Mouse (Mus musculus) midbrain, postnatal 0 days (tissue): ENCODE data around the gene Serpinb1a. TPM values are rescaled to one million over a fixed set of nuclear protein-coding genes. Genes with fewer than 3 reads are reported as not detected.

Experiments used
- ATAC-seq: fragments of 200-750 bp; cut with Nextera tagmentation; 2 replicates; pipeline ENCODE4 v1.8.0; 2017; ENCODE audit warnings: moderate number of reproducible peaks, mild to moderate bottlenecking, moderate TSS enrichment, moderate library complexity; ENCODE audit not compliant: low FRiP score
- DNase-seq: peaks from one replicate; pipeline ENCODE4 v3.0.0-alpha.2; 2015; ENCODE audit warnings: low spot score
- H3K27ac ChIP-seq: fragments of 300-500 bp; sonication (generic); 2 replicates; pipeline ENCODE4 v1.5.1; 2014; ENCODE audit warnings: low read depth, mild to moderate bottlenecking, low read length, mixed read lengths
- H3K27me3 ChIP-seq: fragments of 300-500 bp; sonication (generic); 2 replicates; pipeline ENCODE4 v1.6.1; 2014; ENCODE audit warnings: low read length, control low read depth, mixed read lengths; ENCODE audit not compliant: insufficient read depth
- H3K36me3 ChIP-seq: fragments of 300-500 bp; sonication (generic); 2 replicates; pipeline ENCODE4 v1.6.1; 2014; ENCODE audit warnings: low read length, control low read depth, mixed read lengths; ENCODE audit not compliant: insufficient read depth
- H3K4me1 ChIP-seq: fragments of 300-500 bp; sonication (generic); 2 replicates; pipeline ENCODE4 v1.6.1; 2014; ENCODE audit warnings: mild to moderate bottlenecking, control low read depth, antibody characterized with exemption, low read length, mixed read lengths; ENCODE audit not compliant: insufficient read depth
- H3K4me2 ChIP-seq: fragments of 300-500 bp; sonication (generic); 2 replicates; pipeline ENCODE4 v1.6.1; 2014; ENCODE audit warnings: low read depth, mild to moderate bottlenecking, low read length, mixed read lengths; ENCODE audit not compliant: poor library complexity, severe bottlenecking
- H3K4me3 ChIP-seq: fragments of 300-500 bp; sonication (generic); 2 replicates; pipeline ENCODE4 v1.5.1; 2014; ENCODE audit warnings: low read depth, mild to moderate bottlenecking, low read length, moderate library complexity
- H3K9ac ChIP-seq: fragments of 300-500 bp; sonication (generic); replicated peaks from 2 replicates; pipeline ENCODE4 v1.6.1; 2014; ENCODE audit warnings: mild to moderate bottlenecking, low read length, moderate library complexity, mixed read lengths; ENCODE audit not compliant: poor library complexity, severe bottlenecking
- H3K9me3 ChIP-seq: fragments of 300-500 bp; sonication (generic); 2 replicates; pipeline ENCODE4 v1.6.1; 2016; ENCODE audit warnings: low read length, control low read depth
- CTCF ChIP-seq: IDR thresholded peaks from 2 replicates; pipeline ENCODE4 v1.5.1; 2016; ENCODE audit warnings: antibody characterized with exemption, mild to moderate bottlenecking
- WGBS: fragments of 180-500 bp; shearing (Covaris S2); extraction: QIAGEN DNeasy Blood & Tissue Kit; methylation state at CpG from one replicate; pipeline ENCODE4 v1.1.7; 2014; 5-methylcytosine and 5-hydroxymethylcytosine counted together
- polyA plus RNA-seq: library from polyadenylated mRNA; unstranded; fragments of >200 nt; fragmentation: Nextera tagmentation; extraction: Ambion mirVana; gene quantifications from 2 replicates; pipeline ENCODE4 v1.2.1, GENCODE M21; 2015
- total RNA-seq: library from RNA; depleted of rRNA; stranded (reverse); fragments of >200 nt; gene quantifications from 2 replicates; pipeline ENCODE4 v1.2.3, GENCODE M21; 2014

Gene Serpinb1a
- total and polyA plus RNA-seq, 2 experiments from 2014 or later: 2.0 to 4.9 TPM

- no peak for TF ChIP-seq CTCF
- no peaks in the 10 kb centered on the region for H3K4me1 ChIP-seq
- no peaks in the 10 kb centered on the region for H3K36me3 ChIP-seq
- H3K9me3 ChIP-seq: no peaks in the 10 kb centered on the region
- no peak overlapping the region for H3K27ac ChIP-seq
- no peak for DNase-seq
- H3K9ac ChIP-seq: no peak overlapping the region
- ATAC-seq: no peak
- H3K4me2 ChIP-seq: no peak overlapping the region
- H3K4me3 ChIP-seq: no peak overlapping the region
- no peaks in the 10 kb centered on the region for H3K27me3 ChIP-seq
These were observed 12.5 kb upstream of the Serpinb1a start for GRCm38 (mm10) chr13:32863456-32863855.

GRCm38 (mm10) chr13:32860821-32861220 is 9.8 kb upstream of the Serpinb1a start:
- DNase-seq (no peak), ATAC-seq (no peak)
- no peak overlapping the region for H3K9ac ChIP-seq
- no peak overlapping the region for H3K4me3 ChIP-seq
- no peak overlapping the region for H3K4me2 ChIP-seq
- H3K36me3 ChIP-seq: no peaks in the 10 kb centered on the region
- 93% methylated on average over 3 of the region's 3 CpGs for WGBS
- H3K27me3 ChIP-seq: no peaks in the 10 kb centered on the region
- H3K9me3 ChIP-seq: no peaks in the 10 kb centered on the region
- no peaks in the 10 kb centered on the region for H3K4me1 ChIP-seq
- no peak for TF ChIP-seq CTCF
- no peak overlapping the region for H3K27ac ChIP-seq

DNA sequence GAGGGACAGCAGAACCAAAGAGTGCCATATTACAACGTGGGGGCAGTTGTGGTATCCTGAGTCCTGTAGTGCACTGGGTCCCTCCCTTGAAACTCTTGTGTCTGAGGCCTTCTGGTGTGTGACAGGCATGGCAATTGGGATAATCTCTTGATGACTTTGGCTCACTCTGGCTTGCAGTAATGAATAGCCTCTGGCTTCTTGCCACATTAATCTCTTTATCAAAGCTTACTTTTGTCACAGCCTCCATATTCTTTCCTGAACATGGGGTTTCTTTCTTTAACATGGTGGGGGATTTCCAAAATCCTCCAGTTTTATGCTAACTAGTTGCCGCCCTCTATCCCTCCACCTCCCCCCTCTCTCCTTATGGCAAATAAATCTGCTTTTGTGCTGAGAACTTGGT is 2.1 kb upstream of the Serpinb1a start:
- ATAC-seq: peak; percentile 64; the same call in 1 of the 2 replicates
- Histone ChIP-seq H3K4me1 (no peaks in the 10 kb centered on the region), H3K9ac (no peak overlapping the region), H3K27ac (no peak overlapping the region), H3K9me3 (no peaks in the 10 kb centered on the region), H3K4me2 (no peak overlapping the region), H3K4me3 (no peak overlapping the region), H3K27me3 (peaks cover 4% of the 10 kb centered on the region; the same call in 1 of the 2 replicates), H3K36me3 (no peaks in the 10 kb centered on the region)
- TF ChIP-seq CTCF: no peak
- 24% methylated on average over 2 of the region's 2 CpGs for WGBS
- DNase-seq: peak; percentile 64

DNA sequence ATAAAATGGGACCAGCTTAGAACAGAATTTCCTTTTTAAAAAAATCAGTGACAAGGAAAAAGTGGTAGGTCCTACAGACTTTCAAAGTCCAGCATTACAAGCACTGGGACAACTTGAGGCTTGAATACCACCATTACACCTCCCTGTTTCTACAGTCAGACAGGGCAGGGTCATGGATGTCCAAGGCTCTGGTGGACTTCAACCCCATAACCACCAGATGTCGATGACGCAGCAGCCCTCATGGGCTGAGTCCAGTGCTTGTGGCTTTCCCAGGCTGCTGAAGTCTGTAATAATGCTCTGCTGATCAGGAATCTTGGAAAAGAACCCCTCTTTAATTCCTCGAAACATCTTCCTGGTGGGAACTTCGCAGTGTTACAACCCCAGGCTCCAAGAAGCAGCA is 1.6 kb upstream of the Serpinb1a start:
- H3K27me3 ChIP-seq: peaks cover 4% of the 10 kb centered on the region; the same call in 1 of the 2 replicates
- ATAC-seq: no peak
- 59% methylated on average over 4 of the region's 4 CpGs for WGBS
- no peak overlapping the region for H3K4me2 ChIP-seq
- no peak for DNase-seq
- H3K4me1 ChIP-seq: no peaks in the 10 kb centered on the region
- H3K9me3 ChIP-seq: no peaks in the 10 kb centered on the region
- H3K4me3 ChIP-seq: no peak overlapping the region
- no peak overlapping the region for H3K9ac ChIP-seq
- no peak overlapping the region for H3K27ac ChIP-seq
- no peaks in the 10 kb centered on the region for H3K36me3 ChIP-seq
- TF ChIP-seq CTCF: no peak

GRCm38 (mm10) chr13:32851967-32852366 is 982 bp upstream of the Serpinb1a start:
- Histone ChIP-seq H3K36me3 (no peaks in the 10 kb centered on the region), H3K4me2 (no peak overlapping the region), H3K4me3 (no peak overlapping the region), H3K27ac (no peak overlapping the region), H3K27me3 (peaks cover 4% of the 10 kb centered on the region; the same call in 1 of the 2 replicates), H3K9me3 (no peaks in the 10 kb centered on the region), H3K4me1 (no peaks in the 10 kb centered on the region), H3K9ac (no peak overlapping the region)
- ATAC-seq (peak; percentile 75; the same call in 1 of the 2 replicates), DNase-seq (peak; percentile 75)
- peak; percentile 83 for TF ChIP-seq CTCF
- WGBS: 10% methylated on average over 7 of the region's 7 CpGs

GRCm38 (mm10) chr13:32850156-32850555 is 829 bp downstream of the Serpinb1a start:
- Histone ChIP-seq H3K4me3 (no peak overlapping the region), H3K4me1 (no peaks in the 10 kb centered on the region), H3K27ac (no peak overlapping the region), H3K36me3 (no peaks in the 10 kb centered on the region), H3K9me3 (no peaks in the 10 kb centered on the region), H3K4me2 (no peak overlapping the region), H3K27me3 (peaks cover 4% of the 10 kb centered on the region; the same call in 1 of the 2 replicates), H3K9ac (no peak overlapping the region)
- DNase-seq (no peak), ATAC-seq (no peak)
- WGBS: 74% methylated on average over 1 of the region's 1 CpGs
- TF ChIP-seq CTCF: no peak
